Mouse (Mus musculus) spleen, embryonic (tissue): ENCODE data around the gene Atp6v1e1.
"Not testable (repeated sequence)": the region's sequence is repeated elsewhere in the genome, so short reads cannot be mapped to it uniquely, and the experiment has no call there.

ENCODE experiments used
- CTCF ChIA-PET: fragments of 350-600 bp; sonication (Branson Sonifier 250); formaldehyde crosslinking; loops from one replicate; lab custom pipeline; 2022; lab: Charles Lee

The Atp6v1e1 gene

DNA sequence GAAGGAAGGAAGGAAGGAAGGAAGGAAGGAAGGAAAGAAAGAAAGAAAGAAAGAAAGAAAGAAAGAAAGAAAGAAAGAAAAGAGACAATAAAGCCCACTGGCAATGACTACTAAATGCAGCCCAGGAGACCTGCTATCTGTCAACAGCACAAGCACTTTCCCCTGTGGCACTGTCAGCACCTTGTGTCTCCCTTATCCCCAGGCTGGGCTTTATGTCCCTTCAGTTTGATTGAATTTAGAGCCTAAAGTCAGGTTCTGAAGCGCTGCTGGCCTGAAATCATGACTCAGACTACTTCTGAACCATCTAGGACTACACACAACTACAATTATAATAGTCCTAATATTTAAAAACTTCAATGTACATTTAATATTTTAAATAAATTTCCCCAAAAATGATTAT lies 1.7 kb downstream of the Atp6v1e1 start:
- CTCF ChIA-PET: no interaction called here

DNA sequence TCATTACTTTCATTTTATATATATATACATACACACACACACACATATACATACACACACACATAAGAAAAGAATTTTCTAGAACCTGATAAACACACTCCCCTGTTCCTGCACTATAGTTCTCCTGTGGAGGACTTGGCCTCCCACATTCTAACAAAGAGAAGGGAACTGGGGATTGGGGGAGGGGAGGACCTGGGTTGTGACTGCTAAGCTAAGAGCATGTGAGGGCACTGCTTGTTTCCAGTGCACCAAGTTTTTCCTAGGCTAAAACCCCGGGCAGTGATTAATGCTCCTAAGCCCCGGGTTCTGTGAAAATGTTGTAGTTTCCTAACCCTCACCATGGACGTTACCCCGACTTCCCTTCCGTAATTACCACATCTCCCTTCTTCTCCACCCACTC lies 2.4 kb downstream of the Atp6v1e1 start:
- CTCF ChIA-PET: no interaction called here

DNA sequence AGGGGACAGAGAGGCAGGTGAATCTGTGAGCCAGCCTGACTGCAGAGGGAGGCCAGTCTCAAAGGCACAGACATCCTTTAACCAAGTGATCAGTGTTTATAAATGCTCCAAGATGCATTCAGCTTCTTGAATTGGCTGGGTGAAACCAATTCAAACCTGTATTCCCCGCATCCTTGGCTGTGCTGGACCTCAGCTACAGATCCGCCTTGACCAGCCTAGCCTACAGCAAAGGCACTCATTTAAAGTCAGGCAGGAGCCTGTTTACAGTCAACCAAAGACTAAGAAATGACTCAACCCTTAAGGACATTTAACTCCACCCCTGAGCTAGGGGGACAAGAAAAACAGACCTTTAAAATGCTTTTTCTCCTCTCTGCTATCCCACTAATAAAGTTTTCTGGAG lies 3.3 kb downstream of the Atp6v1e1 start:
- CTCF ChIA-PET: no interaction called here

DNA sequence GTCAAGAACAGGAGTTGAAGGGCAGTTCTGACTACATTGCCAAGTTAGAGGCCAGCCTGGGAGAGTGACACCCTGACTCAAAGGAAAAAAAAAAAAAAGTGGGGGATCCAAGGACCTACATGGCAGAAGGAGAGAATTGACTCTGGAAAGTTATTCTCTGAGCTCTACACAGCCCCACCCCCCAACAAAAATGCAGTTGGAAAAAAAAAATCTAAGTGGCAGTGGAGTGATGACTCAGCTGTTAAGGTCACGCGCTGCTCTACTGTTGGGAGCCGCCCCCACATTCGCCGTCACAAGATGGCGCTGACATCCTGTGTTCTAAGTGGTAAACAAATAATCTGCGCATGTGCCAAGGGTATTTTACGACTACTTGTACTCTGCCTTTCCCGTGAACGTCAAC lies 10.6 kb downstream of the Atp6v1e1 start:
- CTCF ChIA-PET: not testable (repeated sequence)

DNA sequence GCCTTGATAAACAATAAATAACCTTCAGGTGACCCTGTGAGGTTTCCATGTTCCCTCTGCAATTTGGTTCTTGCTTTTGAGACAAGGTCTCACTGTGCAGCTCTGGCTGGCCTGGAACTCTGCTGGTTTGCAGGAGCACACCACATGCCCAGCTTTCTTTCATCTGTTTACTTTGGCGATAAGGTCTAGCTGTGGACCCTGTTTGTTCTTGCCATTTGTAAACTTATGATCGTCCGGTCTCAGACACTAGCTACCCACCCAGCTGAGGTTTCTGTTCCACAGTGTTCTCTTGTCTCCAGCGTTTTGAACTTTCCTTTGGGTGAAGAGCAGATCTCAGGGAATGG lies 14.9 kb downstream of the Atp6v1e1 start:
- CTCF ChIA-PET: no interaction called here

DNA sequence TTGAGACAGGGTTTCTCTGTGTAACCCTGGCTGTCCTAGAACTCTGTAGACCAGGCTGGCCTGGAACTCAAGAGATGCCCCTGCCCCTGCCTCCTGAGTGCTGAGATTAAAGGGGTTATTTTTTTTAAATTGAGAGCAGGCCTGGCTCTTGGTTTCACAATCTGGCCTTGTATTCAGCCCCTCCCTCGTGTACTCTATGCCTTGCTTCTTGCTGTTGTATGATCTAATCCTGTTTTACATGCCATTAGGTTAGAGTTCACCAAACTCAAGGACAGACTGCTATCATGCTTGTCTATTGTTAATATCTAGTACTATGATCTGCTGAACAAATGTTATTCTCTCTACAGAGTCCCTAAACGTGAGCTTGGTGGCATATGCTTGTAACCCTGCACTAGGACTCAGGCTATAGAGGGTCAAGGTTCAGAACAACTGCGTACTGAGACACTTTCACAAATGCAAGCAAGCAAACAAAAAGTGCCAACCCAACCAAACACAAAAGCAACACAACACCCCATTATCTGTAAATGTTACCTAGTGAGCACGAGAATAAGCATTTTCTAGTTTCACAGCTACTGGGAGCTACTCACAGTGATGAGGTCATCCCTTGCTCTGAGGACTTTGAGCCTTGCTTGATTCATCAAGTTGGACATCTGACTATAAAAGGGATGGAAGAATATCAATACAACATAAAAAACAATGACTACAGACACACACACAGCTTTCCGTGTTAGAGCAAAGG lies 15.4 kb downstream of the Atp6v1e1 start:
- CTCF ChIA-PET: no interaction called here

DNA sequence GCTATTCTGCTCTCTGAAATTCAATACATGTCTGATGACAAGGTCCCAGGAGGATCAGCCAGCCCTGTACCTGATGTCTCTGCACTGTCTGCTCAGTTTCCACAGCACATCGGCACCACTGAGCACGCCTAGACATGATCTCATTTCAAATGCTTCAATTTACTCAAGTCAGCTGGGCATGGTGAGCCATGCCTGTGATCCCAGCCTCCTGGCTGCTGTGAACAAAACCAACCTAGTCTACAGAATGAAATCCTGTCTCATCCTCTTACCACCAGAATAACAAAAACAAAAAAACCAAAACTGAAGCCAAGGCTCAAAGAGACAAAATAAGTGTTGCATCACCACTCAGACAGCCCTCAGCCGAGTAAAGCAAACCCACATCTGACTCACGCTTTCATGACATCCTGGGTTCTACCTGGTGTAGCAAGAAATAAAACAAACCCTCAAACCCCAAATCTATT lies 23.0 kb downstream of the Atp6v1e1 start:
- CTCF ChIA-PET: no interaction called here

DNA sequence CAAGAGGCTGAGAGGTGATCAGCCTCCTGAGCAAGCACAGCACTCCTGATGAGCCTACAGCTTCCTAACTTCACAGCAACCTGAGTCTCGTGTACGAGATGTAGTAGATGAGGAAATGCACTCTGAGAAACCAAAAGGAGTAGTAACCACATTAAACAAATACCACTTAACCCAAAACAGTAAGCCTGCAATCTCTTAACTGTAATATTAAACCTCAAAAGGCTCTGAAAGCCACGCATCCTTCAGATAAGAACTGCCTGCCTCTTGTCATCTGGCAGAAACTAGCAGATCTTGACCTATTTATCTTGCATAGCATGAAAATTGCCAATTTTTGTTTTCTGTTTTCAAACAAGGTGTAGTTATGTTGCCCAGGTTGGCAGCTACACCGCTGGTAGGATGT lies 23.7 kb downstream of the Atp6v1e1 start:
- CTCF ChIA-PET: no interaction called here

DNA sequence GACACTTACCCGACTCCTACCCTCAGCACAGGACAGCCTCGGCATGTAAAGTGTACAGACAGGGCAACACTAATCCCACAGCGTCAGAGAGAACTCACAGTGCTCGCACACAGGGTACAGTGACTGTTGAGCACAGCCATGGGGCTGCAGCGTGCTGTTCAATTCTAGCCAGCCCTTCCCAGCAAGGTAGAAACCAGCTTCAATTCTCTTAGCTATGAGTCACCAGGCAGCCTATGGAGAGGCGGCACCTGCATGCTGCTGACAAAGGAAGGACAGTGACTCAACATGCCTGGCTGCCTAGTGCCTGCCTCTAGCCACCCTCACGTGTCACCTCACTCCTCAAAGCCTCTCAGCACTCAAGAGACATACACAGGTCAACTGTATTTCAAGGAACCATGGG lies 24.6 kb downstream of the Atp6v1e1 start:
- CTCF ChIA-PET: no interaction called here

DNA sequence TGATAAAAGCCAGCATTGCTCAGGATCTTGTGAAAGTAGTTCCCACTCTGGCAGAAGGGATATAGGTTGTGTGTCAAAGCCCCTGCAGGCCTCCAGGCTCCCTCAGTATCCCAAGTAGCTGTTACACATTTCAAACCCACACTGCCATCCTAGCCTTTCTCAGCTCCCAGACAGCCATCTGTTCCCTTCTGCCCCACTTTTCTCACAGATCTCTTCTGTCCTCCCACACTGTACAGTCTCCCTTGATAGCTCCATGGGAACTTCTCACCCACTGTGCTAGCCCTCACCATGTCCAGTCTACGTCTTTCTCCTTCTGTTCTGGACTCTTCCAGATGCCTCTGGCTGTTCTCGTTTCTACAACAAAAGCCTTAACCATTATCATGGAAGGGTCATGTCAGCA lies 26.5 kb downstream of the Atp6v1e1 start:
- CTCF ChIA-PET: no interaction called here

DNA sequence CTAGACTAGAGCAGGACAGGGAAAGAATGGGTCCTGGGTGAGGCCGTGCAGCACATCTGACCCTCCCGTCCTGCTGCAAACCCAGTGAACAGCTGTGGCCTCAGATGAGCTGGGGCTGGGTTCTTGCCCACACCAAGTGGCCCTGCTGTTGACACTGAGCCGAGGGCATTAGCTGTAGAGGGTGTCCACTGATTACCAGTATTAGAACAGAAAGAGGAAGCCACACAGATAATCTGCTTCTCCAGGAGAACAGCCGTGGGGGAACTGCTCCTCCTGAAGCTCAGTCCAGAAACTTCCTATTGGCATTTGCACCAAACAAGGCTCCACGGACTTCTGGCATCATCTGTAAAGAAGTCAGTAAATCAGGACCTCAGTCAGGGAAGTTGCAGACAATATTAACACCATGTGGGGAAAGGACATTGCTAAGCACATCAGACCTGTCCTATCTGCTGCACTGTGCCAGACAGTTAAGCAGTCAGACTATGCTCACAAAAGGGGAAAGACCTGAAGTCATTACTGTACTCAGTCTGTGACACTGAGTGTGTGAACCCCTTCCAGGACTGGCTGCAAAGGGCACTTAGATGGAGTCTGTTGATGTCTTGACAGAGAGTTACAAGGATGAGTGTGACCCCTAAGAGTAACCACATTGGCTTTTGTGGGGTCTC lies 27.0 kb downstream of the Atp6v1e1 start:
- CTCF ChIA-PET: no interaction called here

DNA sequence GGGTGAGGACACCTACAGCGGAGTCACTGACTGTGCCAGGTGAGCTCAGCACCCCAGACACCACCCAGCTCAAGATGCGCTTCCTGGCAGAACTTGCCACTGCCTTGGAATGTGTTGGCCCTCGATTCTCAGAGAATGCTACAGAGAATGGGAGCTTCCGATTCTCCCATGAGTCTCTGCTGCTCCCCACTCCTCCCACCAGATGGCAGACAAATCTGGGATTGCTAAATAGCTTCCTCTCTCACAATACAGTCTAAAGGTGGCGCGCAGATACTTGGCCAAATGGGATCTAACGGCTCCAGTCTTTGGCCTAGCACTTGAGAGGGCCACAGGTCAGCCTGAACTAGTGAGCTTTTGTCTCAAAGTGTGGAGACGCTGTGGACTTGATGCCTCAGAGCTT lies 29.6 kb downstream of the Atp6v1e1 start:
- CTCF ChIA-PET: no interaction called here

DNA sequence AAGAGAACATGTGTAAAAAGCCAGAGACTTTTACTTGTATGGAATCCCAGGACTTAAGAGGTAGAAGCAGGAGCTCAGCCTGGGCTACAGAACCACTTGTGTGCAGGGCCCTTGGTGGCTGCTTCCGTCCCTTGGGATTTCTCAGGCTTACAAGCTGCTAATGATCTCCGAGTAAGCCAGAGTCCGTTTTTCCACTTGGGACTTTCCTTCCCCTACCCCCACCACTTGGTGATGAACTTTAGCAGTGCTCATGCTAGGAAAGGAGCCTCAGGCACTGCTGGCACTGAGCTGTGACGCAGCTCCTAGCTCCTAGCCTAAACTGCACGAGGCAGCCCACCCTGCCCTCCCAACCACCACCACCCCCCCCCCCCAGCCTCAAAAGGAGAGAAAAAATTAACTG lies 31.9 kb downstream of the Atp6v1e1 start:
- CTCF ChIA-PET: interaction anchor here (0.6 kb wide), 2 partner anchors 156 to 325 kb away, joined by 3 to 17 read pairs; no protein-coding TSS in a partner anchor

DNA sequence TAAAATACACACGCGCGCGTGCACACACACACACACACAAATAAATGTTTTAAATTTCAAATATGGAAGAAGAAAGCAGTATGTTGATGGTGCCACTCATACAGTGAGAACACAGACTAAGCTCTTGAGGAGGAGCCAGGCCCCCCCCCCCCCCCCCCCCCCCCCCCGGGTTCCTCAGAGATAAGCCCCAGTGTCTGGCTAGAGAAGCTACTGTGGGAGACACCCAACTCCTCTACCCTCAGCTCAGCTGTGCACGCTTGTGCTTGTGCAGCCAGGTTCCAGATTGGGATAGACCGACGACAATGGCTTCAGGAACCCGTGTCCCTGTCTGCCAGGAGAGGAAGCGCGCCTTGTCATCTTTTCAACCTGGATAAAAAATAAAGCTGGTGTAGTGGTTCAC lies 32.4 kb downstream of the Atp6v1e1 start:
- CTCF ChIA-PET: interaction anchor here (0.6 to 0.7 kb wide), 2 partner anchors 110 to 325 kb away, joined by 3 to 4 read pairs; no protein-coding TSS in a partner anchor

DNA sequence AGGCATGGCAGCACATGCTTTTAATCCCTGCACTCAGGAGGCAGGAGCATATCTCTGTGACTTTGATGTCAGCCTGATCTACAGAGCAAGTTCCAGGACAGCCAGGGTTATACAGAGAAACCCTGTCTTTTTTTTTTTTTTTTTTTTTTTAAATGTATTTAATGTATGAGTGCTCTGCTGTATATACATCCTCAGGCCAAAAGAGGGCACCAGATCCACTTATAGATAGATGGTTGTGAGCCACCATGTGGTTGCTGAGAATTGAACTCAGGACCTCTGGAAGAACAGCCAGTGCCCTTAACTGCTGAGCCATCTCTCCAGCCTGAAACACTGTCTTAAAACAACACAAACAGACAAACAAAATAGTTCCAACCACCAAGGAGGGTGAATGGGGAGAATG lies 33.7 kb downstream of the Atp6v1e1 start:
- CTCF ChIA-PET: no interaction called here

DNA sequence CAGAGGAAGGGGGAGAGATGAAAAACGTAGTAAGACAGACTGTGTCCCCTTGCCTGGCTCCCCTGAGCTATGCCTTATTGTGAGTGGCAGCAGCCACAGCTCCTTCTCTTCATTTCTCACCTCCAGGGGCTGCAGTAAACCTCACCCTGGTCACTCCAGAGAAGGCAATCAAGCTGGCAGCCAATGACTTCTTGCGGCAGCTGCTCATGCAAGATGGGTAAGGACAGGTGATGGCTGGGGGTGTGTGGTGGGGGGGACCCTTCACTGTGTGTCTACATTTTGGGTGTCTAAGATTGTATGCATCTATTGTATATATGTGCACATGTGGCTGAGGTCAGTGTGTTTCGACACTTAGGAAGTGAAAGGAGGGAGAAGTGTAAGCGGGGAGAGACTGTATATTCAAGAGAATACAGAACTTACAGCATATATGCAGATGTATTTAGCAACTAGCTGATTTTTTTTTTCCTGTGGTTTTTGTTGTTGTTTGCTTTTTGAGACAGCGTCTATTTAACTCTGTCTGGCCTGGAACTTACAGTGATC lies 34.5 kb downstream of the Atp6v1e1 start:
- CTCF ChIA-PET: no interaction called here

DNA sequence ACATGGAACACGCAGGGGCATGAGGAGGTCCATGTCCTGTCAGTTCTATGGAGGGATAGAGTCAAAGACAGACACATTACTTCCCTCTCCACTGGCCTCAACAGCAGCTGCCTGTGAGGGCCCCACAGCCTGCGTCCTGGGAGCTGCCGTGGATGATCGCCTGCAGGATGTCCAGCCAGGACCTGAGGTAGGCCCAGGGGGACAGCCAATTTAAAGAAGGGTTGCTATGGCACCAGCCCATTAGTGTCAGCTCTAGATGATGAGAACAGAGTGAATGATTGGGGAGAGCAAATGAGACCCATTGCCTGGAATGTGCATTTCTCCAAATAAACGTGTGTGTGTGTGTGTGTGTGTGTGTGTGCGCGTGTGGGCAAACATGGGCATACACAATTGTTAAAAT lies 38.2 kb downstream of the Atp6v1e1 start:
- CTCF ChIA-PET: interaction anchor here (0.5 kb wide), 1 partner anchor 170 kb away, joined by 6 read pairs; no protein-coding TSS in a partner anchor

DNA sequence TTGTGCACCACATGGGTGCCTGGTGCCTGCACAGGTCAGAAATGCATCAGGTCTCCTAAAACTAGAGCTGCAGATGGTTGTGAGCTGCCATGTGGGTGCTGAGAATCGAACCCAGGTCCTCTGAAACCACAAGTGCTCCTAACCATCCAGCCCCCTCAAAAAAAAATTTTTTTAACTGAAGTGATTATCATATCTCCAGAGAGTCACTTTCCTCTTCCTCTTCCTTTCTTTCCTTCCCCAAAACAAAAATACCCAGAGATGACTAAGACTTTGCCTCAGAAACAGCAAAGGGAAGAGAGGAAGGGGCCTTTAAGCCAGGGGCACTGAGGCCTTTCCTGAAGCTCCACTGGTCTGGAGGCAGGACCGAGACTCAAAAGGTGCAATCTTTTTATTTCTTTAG lies 39.6 kb downstream of the Atp6v1e1 start:
- CTCF ChIA-PET: interaction anchor here (0.6 kb wide), 1 partner anchor 241 kb away, joined by 6 read pairs; no protein-coding TSS in a partner anchor

DNA sequence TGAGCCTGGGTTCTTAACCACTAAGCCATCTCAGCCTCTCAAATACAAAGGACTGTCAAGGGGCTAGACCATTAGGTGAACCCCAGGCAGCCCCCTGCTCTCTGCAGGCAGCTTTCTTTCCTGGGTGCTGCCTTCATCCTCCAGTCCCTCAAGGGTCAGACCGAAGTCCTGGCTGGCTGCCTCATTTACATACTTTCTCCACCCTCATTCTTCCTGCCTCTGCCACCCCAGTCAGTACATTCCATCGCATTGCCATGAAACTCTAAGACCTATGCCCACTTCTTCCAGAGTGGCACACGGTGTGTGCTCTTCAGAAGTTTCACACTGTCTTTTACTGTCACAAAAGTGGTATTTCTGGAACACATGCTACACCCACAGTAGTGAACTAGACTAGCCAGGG lies 44.4 kb downstream of the Atp6v1e1 start:
- CTCF ChIA-PET: no interaction called here

DNA sequence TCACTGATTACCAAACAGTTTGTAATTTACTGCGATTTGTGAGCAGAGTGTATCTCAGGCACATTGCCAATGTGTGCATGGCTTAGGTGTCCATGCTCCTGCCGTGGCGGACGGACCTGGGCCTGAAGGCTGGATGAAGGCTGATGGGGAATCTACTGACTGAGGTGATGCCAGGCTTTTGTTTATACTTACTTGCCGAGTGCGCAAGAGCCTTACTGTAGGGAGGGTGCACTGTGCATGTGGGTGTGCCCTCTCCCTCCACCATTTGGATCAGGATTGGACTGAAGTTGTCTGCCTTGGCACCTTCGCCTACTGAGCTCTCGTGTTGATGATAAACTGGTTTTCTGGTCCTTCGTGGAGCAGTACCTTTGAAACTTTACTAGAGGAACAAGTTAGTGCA lies 45.1 kb downstream of the Atp6v1e1 start:
- CTCF ChIA-PET: no interaction called here

DNA sequence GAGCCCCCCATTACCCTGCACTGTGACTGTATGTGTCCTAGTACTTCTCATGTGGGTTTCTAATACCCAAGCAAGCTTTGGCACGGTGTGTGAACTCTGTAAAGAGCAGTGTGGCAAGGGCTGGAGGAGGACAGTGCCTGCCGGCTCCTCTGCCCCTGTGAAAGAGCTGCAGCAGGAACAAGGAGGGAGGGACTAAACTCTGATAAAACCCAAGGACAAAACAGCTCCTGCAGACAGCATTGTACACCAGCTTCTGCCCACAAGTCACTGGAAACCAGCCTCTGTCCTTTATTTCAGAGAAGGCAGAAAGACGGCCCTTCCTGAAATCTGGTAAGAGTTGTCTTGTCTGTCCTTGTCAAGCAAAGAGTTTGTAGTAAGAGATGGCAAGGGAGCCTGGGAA lies 46.3 kb downstream of the Atp6v1e1 start:
- CTCF ChIA-PET: no interaction called here

DNA sequence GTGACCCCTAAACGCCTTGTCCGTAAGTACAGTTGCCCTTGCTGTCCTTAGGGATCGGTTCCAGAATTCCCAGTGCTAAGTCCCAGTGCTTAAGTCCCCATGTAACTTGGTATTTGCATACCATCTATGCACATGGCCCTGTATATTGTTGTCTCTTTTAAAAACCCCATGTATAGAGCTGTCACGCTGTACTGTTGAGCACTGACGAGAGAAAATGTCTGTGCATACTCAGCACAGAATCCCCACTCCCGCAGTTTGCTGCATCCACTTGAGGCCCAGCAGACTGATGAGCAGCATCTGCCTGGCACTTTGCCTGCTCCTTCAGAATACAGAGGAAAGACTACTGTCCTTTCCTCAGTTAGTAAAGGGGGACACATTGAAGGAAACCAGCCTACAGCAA lies 48.8 kb downstream of the Atp6v1e1 start:
- CTCF ChIA-PET: no interaction called here

DNA sequence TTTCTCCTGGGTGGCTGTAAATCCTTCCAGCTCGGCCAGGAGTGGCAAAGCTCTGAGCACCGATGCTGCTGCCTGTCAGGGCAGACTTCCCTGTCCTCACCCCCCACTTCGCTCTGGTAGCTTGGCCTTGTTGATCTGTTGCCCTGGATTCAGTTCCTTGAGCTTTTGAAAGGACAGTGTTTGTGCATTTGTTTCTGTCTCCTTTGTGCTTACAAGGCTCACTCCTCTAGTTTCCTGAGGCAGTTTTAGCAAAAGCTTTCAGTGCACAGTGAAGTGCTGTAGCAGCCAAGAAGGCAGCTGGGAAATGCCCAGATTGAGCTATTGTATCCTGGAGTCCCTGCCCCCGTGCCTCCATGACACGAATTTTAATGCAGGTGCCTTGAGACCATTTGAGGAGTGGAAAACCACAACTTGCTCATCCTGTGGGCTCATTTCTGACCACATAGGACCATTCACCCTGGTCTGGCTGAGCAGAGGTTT lies 49.4 kb downstream of the Atp6v1e1 start, which contains the start of gene Slc25a18:
Slc25a18 (plus strand) TSS at position 430 of the 480 bp plus-strand sequence.
- CTCF ChIA-PET: no interaction called here
